Mouse (Mus musculus): ENCODE measurements around the gene Galk2. TPM values are rescaled to one million over a fixed set of nuclear protein-coding genes. Genes with fewer than 3 reads are reported as not detected.

The Galk2 gene
- polyA plus RNA-seq, 1 experiment from 2014 or later, result 30.0 TPM

- H3K27me3 ChIP-seq (ENCODE audit: low read depth, poor library complexity, severe bottlenecking), result no peaks in the 10 kb centered on the region
- H3K4me1 ChIP-seq, result no peaks in the 10 kb centered on the region
- H3K36me3 ChIP-seq, result peaks cover 9% of the 10 kb centered on the region
- DNase-seq (ENCODE audit: low spot score), result no peak
- WGBS, result 85% methylated on average over 5 of the region's 5 CpGs
- no peaks in the 10 kb centered on the region for H3K9me3 ChIP-seq (replicated peaks)
- H3K4me3 ChIP-seq, result no peak overlapping the region
- H3K27ac ChIP-seq (replicated peaks), result no peak overlapping the region
These were observed 72.3 kb downstream of the Galk2 start for GRCm38 (mm10) chr2:125931193-125931592.

- Histone ChIP-seq H3K4me1 (no peaks in the 10 kb centered on the region), H3K4me3 (no peak overlapping the region), H3K27me3 (ENCODE audit: low read depth, poor library complexity, severe bottlenecking) (no peaks in the 10 kb centered on the region), H3K9me3 (replicated peaks) (no peaks in the 10 kb centered on the region), H3K27ac (replicated peaks) (no peak overlapping the region), H3K36me3 (peaks cover 9% of the 10 kb centered on the region)
- DNase-seq (ENCODE audit: low spot score), result no peak
These were observed 73.8 kb downstream of the Galk2 start for GRCm38 (mm10) chr2:125932734-125933133.

- Histone ChIP-seq H3K4me1 (no peaks in the 10 kb centered on the region), H3K27me3 (ENCODE audit: low read depth, poor library complexity, severe bottlenecking) (no peaks in the 10 kb centered on the region), H3K9me3 (replicated peaks) (no peaks in the 10 kb centered on the region), H3K36me3 (peaks cover 9% of the 10 kb centered on the region), H3K4me3 (no peak overlapping the region), H3K27ac (replicated peaks) (no peak overlapping the region)
- 71% methylated on average over 3 of the region's 3 CpGs for WGBS
- no peak for DNase-seq (ENCODE audit: low spot score)
These were observed 75.1 kb downstream of the Galk2 start for GRCm38 (mm10) chr2:125933977-125934376.

GRCm38 (mm10) chr2:125936396-125936795 is 77.5 kb downstream of the Galk2 start:
- no peaks in the 10 kb centered on the region for H3K27me3 ChIP-seq (ENCODE audit: low read depth, poor library complexity, severe bottlenecking)
- 63% methylated on average over 5 of the region's 5 CpGs for WGBS
- peaks cover 5% of the 10 kb centered on the region for H3K36me3 ChIP-seq
- DNase-seq (ENCODE audit: low spot score), result no peak
- H3K4me3 ChIP-seq, result no peak overlapping the region
- H3K9me3 ChIP-seq (replicated peaks), result no peaks in the 10 kb centered on the region
- H3K27ac ChIP-seq (replicated peaks), result no peak overlapping the region
- no peaks in the 10 kb centered on the region for H3K4me1 ChIP-seq

- 0 out of 2 replicates have a peak, but pooled peaks cover 3% of the 10 kb centered on the region for H3K9me3 ChIP-seq (replicated peaks)
- WGBS, result 89% methylated on average over 6 of the region's 6 CpGs
- H3K4me1 ChIP-seq, result no peaks in the 10 kb centered on the region
- no peak overlapping the region for H3K4me3 ChIP-seq
- H3K27me3 ChIP-seq (ENCODE audit: low read depth, poor library complexity, severe bottlenecking), result no peaks in the 10 kb centered on the region
- peaks cover 4% of the 10 kb centered on the region; the same call in 1 of the 2 replicates for H3K36me3 ChIP-seq
- DNase-seq (ENCODE audit: low spot score), result no peak
- no peak overlapping the region for H3K27ac ChIP-seq (replicated peaks)
These were observed 80.2 kb downstream of the Galk2 start for GRCm38 (mm10) chr2:125938993-125939642.

GRCm38 (mm10) chr2:125941111-125941785 is 82.3 kb downstream of the Galk2 start:
- Histone ChIP-seq H3K4me1 (no peaks in the 10 kb centered on the region), H3K27ac (replicated peaks) (no peak overlapping the region), H3K9me3 (replicated peaks) (0 out of 2 replicates have a peak, but pooled peaks cover 3% of the 10 kb centered on the region), H3K4me3 (no peak overlapping the region), H3K36me3 (peaks cover 4% of the 10 kb centered on the region; the same call in 1 of the 2 replicates), H3K27me3 (ENCODE audit: low read depth, poor library complexity, severe bottlenecking) (no peaks in the 10 kb centered on the region)
- DNase-seq (ENCODE audit: low spot score), result no peak
- WGBS, result 86% methylated on average over 6 of the region's 6 CpGs

GRCm38 (mm10) chr2:125943301-125943700 is 84.4 kb downstream of the Galk2 start:
- H3K4me1 ChIP-seq, result no peaks in the 10 kb centered on the region
- no peak overlapping the region for H3K27ac ChIP-seq (replicated peaks)
- no peak overlapping the region for H3K4me3 ChIP-seq
- WGBS, result 93% methylated on average over 1 of the region's 1 CpGs
- no peak for DNase-seq (ENCODE audit: low spot score)
- 0 out of 2 replicates have a peak, but pooled peaks cover 3% of the 10 kb centered on the region for H3K9me3 ChIP-seq (replicated peaks)
- H3K36me3 ChIP-seq, result peaks cover 7% of the 10 kb centered on the region
- no peaks in the 10 kb centered on the region for H3K27me3 ChIP-seq (ENCODE audit: low read depth, poor library complexity, severe bottlenecking)

GRCm38 (mm10) chr2:125948195-125948594 is 89.3 kb downstream of the Galk2 start:
- WGBS, result 91% methylated on average over 2 of the region's 2 CpGs
- Histone ChIP-seq H3K27ac (replicated peaks) (no peak overlapping the region), H3K4me3 (no peak overlapping the region), H3K9me3 (replicated peaks) (no peaks in the 10 kb centered on the region), H3K27me3 (ENCODE audit: low read depth, poor library complexity, severe bottlenecking) (no peaks in the 10 kb centered on the region), H3K4me1 (no peaks in the 10 kb centered on the region), H3K36me3 (peaks cover 14% of the 10 kb centered on the region)
- DNase-seq (ENCODE audit: low spot score), result no peak

- Histone ChIP-seq H3K27me3 (ENCODE audit: low read depth, poor library complexity, severe bottlenecking) (no peaks in the 10 kb centered on the region), H3K4me3 (no peak overlapping the region), H3K36me3 (no peaks in the 10 kb centered on the region), H3K27ac (replicated peaks) (no peak overlapping the region), H3K4me1 (no peaks in the 10 kb centered on the region), H3K9me3 (replicated peaks) (no peaks in the 10 kb centered on the region)
- DNase-seq (ENCODE audit: low spot score), result no peak
- WGBS, result 95% methylated on average over 1 of the region's 1 CpGs
These were observed 109.9 kb downstream of the Galk2 start for GRCm38 (mm10) chr2:125968811-125969210.

GRCm38 (mm10) chr2:125973207-125973606 is 114.3 kb downstream of the Galk2 start:
- Histone ChIP-seq H3K4me3 (no peak overlapping the region), H3K36me3 (peaks cover 4% of the 10 kb centered on the region; the same call in 1 of the 2 replicates), H3K27ac (replicated peaks) (no peak overlapping the region), H3K4me1 (no peaks in the 10 kb centered on the region), H3K27me3 (ENCODE audit: low read depth, poor library complexity, severe bottlenecking) (no peaks in the 10 kb centered on the region), H3K9me3 (replicated peaks) (no peaks in the 10 kb centered on the region)
- 73% methylated on average over 6 of the region's 6 CpGs for WGBS
- no peak for DNase-seq (ENCODE audit: low spot score)

GRCm38 (mm10) chr2:125975206-125975605 is 116.3 kb downstream of the Galk2 start:
- WGBS, result 95% methylated on average over 10 of the region's 10 CpGs
- Histone ChIP-seq H3K36me3 (peaks cover 4% of the 10 kb centered on the region; the same call in 1 of the 2 replicates), H3K4me1 (no peaks in the 10 kb centered on the region), H3K27ac (replicated peaks) (no peak overlapping the region), H3K27me3 (ENCODE audit: low read depth, poor library complexity, severe bottlenecking) (no peaks in the 10 kb centered on the region), H3K4me3 (no peak overlapping the region), H3K9me3 (replicated peaks) (no peaks in the 10 kb centered on the region)
- DNase-seq (ENCODE audit: low spot score), result no peak

GRCm38 (mm10) chr2:125975808-125976345 is 117.0 kb downstream of the Galk2 start:
- DNase-seq (ENCODE audit: low spot score), result no peak
- 80% methylated on average over 5 of the region's 5 CpGs for WGBS
- H3K4me1 ChIP-seq, result no peaks in the 10 kb centered on the region
- no peak overlapping the region for H3K27ac ChIP-seq (replicated peaks)
- H3K4me3 ChIP-seq, result no peak overlapping the region
- no peaks in the 10 kb centered on the region for H3K27me3 ChIP-seq (ENCODE audit: low read depth, poor library complexity, severe bottlenecking)
- no peaks in the 10 kb centered on the region for H3K9me3 ChIP-seq (replicated peaks)
- H3K36me3 ChIP-seq, result peaks cover 4% of the 10 kb centered on the region; the same call in 1 of the 2 replicates

GRCm38 (mm10) chr2:126002291-126002690 is 143.4 kb downstream of the Galk2 start:
- Histone ChIP-seq H3K36me3 (no peaks in the 10 kb centered on the region), H3K4me1 (peaks cover 5% of the 10 kb centered on the region), H3K27me3 (ENCODE audit: low read depth, poor library complexity, severe bottlenecking) (no peaks in the 10 kb centered on the region), H3K4me3 (no peak overlapping the region), H3K9me3 (replicated peaks) (no peaks in the 10 kb centered on the region), H3K27ac (replicated peaks) (no peak overlapping the region)
- WGBS, result 89% methylated on average over 5 of the region's 5 CpGs
- no peak for DNase-seq (ENCODE audit: low spot score)

Measured in midbrain, embryonic 10.5 days (tissue).